Mouse (Mus musculus) adipocyte (in vitro differentiated cells): Measurements from ENCODE around the gene Tek.

Experiments
- DNase-seq: peaks from one replicate; pipeline ENCODE4 v3.0.0-alpha.2; 2016; ENCODE audit warnings: low spot score

The Tek gene

DNA sequence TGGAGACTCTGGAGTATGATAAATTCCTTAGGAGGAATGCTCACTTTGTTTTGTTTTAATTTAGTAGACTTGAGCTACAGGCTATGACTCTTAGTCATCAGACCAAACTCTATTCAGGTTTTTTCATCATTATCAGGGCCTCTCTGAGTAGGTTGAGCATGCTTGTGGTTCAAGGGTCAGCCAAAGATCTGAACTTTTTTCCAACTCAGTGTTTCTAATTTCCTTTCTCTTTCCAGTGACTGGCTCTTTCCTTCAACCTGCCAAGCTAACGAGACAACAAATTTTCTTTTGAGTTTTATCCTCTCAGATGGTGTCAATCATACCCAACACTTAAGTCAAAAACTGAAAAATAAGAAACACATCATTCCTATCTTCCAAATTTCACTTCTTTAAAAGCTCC is 71.5 kb downstream of the Tek start:
- peak; percentile 5 for DNase-seq

DNA sequence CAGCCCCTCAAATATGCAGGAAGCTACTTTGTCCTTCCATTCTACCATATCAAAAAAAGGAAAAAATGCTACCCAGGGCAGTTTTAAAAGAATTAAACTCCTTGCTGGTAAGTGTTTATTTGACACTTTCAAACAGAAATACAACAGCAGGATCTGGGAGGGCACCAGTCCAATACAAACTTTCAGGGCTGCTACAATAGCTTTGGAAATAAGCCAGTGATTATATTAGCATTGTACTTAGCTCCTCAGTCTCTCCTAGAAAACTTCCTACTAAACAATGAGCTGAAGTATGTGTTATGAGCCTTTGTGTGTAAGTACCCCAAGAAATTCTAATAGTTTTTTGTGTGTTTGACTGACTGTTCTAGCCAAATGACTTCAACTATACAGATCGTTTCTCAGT is 87.8 kb downstream of the Tek start:
- peak; percentile 7 for DNase-seq

DNA sequence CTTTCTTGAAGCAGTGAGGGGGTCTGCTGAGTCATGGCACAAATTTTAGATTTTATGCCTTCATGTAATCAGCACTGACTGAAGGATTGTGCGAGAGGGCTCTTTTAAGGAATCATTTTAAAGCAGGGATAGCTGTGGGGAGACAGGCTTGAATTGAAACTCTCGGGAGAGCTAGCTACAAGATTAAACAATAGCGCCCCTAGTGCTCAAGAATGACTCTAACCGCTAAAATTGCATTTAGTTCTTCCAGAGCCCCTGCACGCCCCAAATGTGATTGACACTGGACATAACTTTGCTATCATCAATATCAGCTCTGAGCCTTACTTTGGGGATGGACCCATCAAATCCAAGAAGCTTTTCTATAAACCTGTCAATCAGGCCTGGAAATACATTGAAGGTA is 88.3 kb downstream of the Tek start:
- peak; percentile 32 for DNase-seq

DNA sequence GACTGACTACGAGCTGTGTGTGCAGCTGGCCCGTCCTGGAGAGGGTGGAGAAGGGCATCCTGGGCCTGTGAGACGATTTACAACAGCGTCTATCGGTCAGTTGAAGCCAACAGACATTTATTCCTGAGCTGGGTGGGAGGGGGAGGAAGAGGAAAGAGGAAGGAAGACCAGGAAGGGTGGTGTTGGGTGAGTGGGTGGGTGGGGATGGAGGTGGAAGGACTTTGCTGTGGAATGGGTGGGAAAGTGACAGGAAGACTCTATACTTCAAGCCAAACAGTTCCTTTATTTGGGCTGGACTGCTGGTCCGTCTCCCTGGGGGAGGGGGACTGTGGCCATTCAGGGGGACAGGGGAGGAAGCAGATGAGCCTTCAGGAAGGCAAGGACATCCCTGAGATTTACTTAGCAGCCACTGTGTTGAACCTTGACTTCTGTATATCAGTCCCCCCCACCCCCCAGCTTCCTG is 90.9 kb downstream of the Tek start:
- DNase-seq: no peak

DNA sequence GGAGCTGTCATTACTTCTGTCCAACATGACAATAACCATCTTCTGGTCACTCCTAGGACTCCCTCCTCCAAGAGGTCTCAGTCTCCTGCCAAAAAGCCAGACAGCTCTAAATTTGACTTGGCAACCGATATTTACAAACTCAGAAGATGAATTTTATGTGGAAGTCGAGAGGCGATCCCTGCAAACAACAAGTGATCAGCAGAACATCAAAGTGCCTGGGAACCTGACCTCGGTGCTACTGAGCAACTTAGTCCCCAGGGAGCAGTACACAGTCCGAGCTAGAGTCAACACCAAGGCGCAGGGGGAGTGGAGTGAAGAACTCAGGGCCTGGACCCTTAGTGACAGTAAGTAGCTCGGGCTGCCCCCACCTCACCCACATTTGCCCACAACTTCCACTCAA is 98.0 kb downstream of the Tek start:
- no peak for DNase-seq

DNA sequence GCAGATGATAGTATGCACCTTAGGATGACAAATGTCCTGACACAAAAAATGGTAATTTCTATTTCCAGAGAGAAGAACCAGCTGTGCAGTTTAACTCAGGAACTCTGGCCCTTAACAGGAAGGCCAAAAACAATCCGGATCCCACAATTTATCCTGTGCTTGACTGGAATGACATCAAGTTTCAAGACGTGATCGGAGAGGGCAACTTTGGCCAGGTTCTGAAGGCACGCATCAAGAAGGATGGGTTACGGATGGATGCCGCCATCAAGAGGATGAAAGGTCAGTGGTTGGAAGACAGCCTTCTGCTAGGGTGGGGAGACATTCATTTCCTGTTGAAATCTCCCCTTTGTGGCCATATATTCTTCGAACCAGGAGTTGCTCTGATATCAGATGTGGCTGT is 114.2 kb downstream of the Tek start:
- no peak for DNase-seq

DNA sequence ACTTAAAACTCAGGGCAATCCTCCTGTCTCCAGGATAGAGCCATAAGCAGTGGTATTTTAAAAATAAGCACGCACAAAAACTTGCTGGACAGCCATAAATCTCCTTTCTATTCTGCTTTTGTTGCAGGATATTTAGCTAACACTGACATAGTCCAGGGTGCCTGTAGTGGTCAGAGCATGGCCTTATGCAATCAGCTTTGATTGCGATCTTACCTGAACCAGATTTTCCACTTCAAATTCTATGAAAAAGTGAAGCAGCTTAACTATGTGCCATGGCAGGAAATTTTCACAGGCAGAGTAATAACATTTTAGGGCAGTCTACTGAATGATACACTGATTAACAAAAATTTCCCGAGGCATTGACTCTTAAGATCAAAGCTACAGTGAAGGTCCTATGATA is 115.2 kb downstream of the Tek start:
- no peak for DNase-seq

DNA sequence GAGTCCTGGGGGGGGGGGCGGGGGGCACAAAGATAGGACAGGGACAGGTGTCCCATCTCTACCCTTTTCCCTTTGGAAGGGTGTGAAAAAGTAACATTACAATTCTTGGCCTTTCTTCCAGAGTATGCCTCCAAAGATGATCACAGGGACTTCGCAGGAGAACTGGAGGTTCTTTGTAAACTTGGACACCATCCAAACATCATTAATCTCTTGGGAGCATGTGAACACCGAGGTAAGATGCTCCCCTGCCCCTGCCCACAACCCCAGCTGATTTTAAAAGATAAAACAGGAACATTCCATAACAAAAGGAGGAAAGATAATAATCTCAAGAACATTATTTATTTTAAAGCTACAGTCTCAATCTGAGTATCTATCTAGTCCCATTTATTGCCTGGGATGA is 116.1 kb downstream of the Tek start:
- DNase-seq: no peak

DNA sequence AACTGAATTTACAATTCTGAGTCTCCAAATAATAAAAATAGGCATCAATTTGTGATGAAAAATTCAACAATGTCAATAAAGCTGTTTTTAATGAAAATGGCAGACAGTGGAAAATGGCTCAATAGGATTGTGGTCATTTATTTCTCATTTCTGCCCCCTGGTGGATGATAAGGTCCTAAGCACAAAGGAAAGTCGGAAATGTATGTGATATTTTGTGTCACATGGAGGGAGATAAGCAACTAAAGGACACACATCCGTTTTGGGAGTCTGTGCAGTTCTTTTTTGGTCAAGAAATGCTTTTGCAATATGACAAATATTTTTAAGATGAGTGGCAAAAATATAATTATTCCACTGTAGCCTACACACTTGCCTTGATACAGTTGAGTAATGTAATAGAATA is 161.7 kb downstream of the Tek start:
- DNase-seq: peak; percentile 67

DNA sequence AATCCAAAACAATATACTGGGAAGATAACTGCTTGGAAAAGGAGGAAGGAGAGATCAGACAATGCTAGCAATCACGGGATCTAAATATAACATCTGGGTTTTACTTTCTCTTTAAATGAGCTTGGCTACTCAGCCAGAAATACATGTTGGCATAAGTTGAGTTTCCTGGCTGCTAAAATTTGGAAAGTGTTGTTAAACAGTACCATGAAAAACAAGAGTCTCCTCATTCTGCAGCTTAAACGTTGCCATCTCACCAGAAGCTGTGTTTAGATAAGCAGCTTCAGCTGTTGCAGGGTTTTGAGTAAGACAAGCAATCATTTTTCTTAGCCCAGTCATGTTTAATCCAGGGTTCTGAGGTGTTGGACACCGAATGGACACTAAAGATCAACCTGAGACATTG is 162.7 kb downstream of the Tek start:
- peak; percentile 5 for DNase-seq
